Mouse (Mus musculus): ENCODE data around the gene Ell2.

The Ell2 gene

DNA sequence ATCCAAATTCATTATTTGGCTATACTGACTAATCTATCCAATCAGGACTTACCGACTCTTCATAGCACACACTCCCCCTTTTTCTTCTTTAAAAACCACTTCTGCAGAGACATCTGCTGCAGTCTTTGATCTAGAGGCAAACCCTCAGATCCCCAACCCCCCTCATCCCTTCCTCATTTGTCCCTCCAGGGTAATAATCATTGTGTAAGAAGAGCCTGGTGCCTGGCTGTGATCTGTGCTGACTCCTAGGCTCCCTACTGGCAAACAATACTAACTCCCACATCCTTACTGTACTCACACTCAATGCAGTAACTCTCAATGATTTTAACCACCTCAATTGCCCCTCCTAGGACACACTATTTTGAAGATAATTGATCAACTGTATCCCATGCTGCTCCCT, 103.4 kb downstream of the Ell2 start:
- no peak for DNase-seq (ENCODE audit: low spot score)

DNA sequence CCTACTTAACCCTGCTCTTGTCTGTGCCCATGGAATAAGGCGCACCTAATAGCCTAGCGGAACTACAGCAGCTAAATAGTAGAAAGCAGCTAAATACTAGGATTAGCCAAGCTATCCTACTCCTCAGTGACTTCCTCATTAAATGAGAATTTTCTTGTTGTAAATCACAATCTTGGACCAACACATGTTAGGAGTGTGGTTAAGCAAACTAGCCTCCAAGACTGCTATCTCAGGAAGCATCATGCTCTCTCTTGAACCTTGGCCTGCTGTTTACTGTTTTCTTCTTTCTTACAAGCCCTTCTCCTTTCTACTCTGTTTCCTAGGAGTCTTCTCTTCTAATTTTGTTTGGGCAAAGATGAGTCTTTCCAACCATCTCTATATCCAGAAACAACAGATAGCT, 110.6 kb downstream of the Ell2 start:
- no peak for DNase-seq (ENCODE audit: low spot score)

DNA sequence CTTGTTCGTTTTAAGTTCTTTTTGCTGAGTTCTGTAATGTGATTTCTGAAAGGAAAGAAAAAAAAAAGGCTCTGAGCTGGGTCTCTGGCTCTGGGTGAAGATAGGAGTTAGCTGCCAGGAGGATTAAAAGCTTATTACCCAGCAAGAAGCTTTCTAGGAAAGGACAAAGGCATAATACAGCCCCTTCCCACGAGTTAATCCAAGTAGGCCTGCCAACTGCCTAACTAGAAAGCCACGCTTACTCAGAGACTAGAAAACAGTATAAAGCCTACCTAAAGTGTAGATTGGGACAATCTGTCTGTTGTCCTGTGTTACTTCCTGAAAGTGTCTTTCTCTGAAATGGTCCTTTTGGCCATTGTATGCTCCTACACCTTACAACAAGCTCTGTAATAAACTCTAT, 111.9 kb downstream of the Ell2 start:
- DNase-seq (ENCODE audit: low spot score) = no peak

DNA sequence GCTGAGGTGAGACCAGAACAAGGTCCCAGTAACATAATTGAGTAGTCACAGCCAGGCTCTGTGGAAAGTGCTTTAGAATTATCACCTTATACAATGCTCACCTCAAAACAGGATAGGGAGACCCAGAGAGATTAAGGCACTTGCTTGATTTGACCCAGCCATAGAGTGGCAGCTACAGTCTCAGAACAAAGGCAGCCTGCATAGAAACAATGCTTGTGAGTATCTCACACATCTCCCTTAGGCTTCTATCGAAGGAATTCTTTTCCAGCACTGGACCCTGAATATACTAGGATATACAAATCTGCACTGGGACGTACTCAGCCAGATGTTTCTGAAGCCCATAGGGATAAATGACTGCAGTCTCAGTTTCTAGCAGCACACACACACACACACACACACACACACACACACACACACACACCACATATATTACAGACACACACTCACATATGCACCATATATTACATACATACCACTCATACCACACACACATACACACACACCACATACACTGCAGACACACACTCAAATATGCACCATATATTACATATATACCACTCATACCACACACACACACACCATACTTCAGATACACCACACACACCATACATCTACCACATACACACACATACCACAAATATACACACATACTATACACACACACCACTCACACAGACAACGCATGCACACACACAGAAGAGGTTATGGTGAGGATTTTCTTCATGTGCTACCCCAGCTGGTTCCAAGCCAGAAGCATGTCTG, 112.6 kb downstream of the Ell2 start:
- no peak for DNase-seq (ENCODE audit: low spot score)

DNA sequence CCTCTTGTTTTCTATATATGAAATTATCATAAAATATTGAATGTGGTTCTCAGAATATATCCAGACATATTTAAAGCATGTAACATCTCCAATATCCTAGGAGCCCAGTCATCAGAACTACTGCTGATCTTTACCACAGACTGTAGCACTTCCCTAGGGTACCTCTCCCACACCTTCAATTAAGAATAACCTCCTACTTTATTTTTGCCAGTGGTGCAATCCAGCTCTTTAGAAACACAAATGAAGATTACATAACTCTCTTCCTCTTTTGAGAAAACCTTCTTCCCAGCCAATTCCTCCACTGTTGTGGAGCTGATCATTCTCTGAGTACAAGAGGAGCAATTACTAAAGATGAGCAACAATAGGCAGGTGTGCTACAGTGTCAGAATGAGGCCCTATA, 113.3 kb downstream of the Ell2 start:
- DNase-seq (ENCODE audit: low spot score) = no peak

Data from yolk sac, embryonic 10.5 days (tissue).